Mouse (Mus musculus) C2C12 (cell line): ENCODE measurements around the gene Rfx1. TPM values are rescaled to one million over a fixed set of nuclear protein-coding genes. Genes with fewer than 3 reads are reported as not detected.
A peak's percentile ranks its signal among the peaks of the same experiment; 100 is the strongest.

Experiments
- H3K27me3 ChIP-seq: one replicate; pipeline ENCODE4 v1.6.1; 2011; ENCODE audit not compliant: control insufficient read depth, insufficient read depth, insufficient read length
- H3K36me3 ChIP-seq: one replicate; pipeline ENCODE4 v1.6.1; 2011; ENCODE audit not compliant: control insufficient read depth, insufficient read depth
- H3K4me3 ChIP-seq: one replicate; pipeline ENCODE4 v1.5.1; 2011; ENCODE audit warnings: mild to moderate bottlenecking, control low read depth; ENCODE audit not compliant: poor library complexity, insufficient read depth, severe bottlenecking
- H3K79me2 ChIP-seq: one replicate; pipeline ENCODE4 v1.6.1; 2011; ENCODE audit not compliant: control insufficient read depth, insufficient read depth
- H3K79me3 ChIP-seq: one replicate; pipeline ENCODE4 v1.6.1; 2011; ENCODE audit warnings: low read depth, control low read depth
- H3ac ChIP-seq: one replicate; pipeline ENCODE3; 2011; ENCODE audit warnings: low read depth; ENCODE audit not compliant: control insufficient read depth, insufficient read length
- CEBPB ChIP-seq: IDR thresholded peaks from one replicate; pipeline ENCODE4 v1.6.1; 2011; ENCODE audit warnings: low read depth, mild to moderate bottlenecking, control low read depth, moderate library complexity
- CTCF ChIP-seq: IDR thresholded peaks from one replicate; pipeline ENCODE4 v1.5.1; 2011; ENCODE audit not compliant: control insufficient read depth, insufficient read depth, insufficient read length
- FOSL1 ChIP-seq: IDR thresholded peaks from one replicate; pipeline ENCODE4 v1.8.0; 2011; ENCODE audit warnings: mild to moderate bottlenecking, low read length; ENCODE audit not compliant: poor library complexity, insufficient read depth, severe bottlenecking
- MAX ChIP-seq: IDR thresholded peaks from one replicate; pipeline ENCODE4 v1.6.1; 2011; ENCODE audit warnings: mild to moderate bottlenecking, control low read depth
- MYOD1 ChIP-seq: IDR thresholded peaks from one replicate; pipeline ENCODE4 v1.6.1; 2011; ENCODE audit warnings: low read depth; ENCODE audit not compliant: control insufficient read depth, insufficient read length
- MYOG ChIP-seq: IDR thresholded peaks from one replicate; pipeline ENCODE4 v1.6.1; 2011; ENCODE audit not compliant: control insufficient read depth, insufficient read length; ENCODE audit errors: extremely low read depth
- USF1 ChIP-seq: IDR thresholded peaks from one replicate; pipeline ENCODE4 v1.6.1; 2011; ENCODE audit warnings: low read depth, mild to moderate bottlenecking, control low read depth, moderate library complexity
- polyA plus RNA-seq: library from polyadenylated mRNA; unstranded; fragments of >200 nt; fragmentation: generic; extraction: Trizol; gene quantifications from one replicate; pipeline ENCODE4 v1.2.1, GENCODE M21; 2012; ENCODE audit warnings: missing spikeins

Rfx1 gene
- polyA plus RNA-seq, 1 experiment: 9.8 TPM

- Histone ChIP-seq H3K79me2 (no peaks in the 10 kb centered on the region), H3K36me3 (no peaks in the 10 kb centered on the region), H3K27me3 (no peaks in the 10 kb centered on the region), H3ac (no peak overlapping the region), H3K4me3 (no peak overlapping the region), H3K79me3 (no peaks in the 10 kb centered on the region)
- TF ChIP-seq MAX: no peak
- peak; percentile 1 for TF ChIP-seq MYOD1
These were observed 18.5 kb upstream of the Rfx1 start for GRCm38 (mm10) chr8:84048171-84048570.

GRCm38 (mm10) chr8:84052746-84053145, 13.9 kb upstream of the Rfx1 start:
- no peak for TF ChIP-seq USF1
- TF ChIP-seq MYOG: no peak
- TF ChIP-seq MYOD1: no peak
- no peak for TF ChIP-seq FOSL1
- TF ChIP-seq CTCF: no peak
- no peak for TF ChIP-seq CEBPB
- no peak for TF ChIP-seq MAX
- Histone ChIP-seq H3K79me2 (no peaks in the 10 kb centered on the region), H3K79me3 (no peaks in the 10 kb centered on the region), H3K36me3 (no peaks in the 10 kb centered on the region), H3K4me3 (no peak overlapping the region), H3ac (no peak overlapping the region), H3K27me3 (no peaks in the 10 kb centered on the region)

DNA sequence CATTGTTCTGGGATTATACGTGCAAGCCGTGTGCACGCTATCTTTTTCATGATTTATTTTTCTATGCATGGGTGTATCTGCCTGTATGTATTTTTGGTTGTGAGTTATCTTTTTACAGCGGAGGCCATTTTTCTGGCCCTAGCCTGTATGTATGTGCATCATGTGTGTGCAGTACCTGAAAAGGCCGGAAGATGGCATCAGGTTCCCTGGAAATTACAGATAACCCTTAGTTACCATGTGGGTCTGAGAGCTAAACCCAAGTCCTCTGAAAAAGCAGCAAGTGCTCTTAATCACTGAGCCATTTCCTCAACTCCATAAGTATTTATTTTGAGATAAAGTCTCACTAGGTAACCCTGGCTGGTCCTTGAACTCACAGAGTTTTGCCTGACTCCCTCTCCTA, 13.4 kb upstream of the Rfx1 start:
- no peaks in the 10 kb centered on the region for H3K79me2 ChIP-seq
- H3K27me3 ChIP-seq: no peaks in the 10 kb centered on the region
- no peaks in the 10 kb centered on the region for H3K36me3 ChIP-seq
- H3K79me3 ChIP-seq: no peaks in the 10 kb centered on the region
- no peak overlapping the region for H3K4me3 ChIP-seq
- TF ChIP-seq CTCF (no peak), MYOG (no peak), CEBPB (no peak), FOSL1 (no peak), MYOD1 (no peak)
- no peak overlapping the region for H3ac ChIP-seq

GRCm38 (mm10) chr8:84057827-84058226, 8.8 kb upstream of the Rfx1 start:
- Histone ChIP-seq H3K4me3 (no peak overlapping the region), H3K36me3 (no peaks in the 10 kb centered on the region), H3K79me2 (no peaks in the 10 kb centered on the region), H3K79me3 (no peaks in the 10 kb centered on the region), H3K27me3 (no peaks in the 10 kb centered on the region), H3ac (no peak overlapping the region)
- no peak for TF ChIP-seq MYOD1
- TF ChIP-seq USF1: no peak
- no peak for TF ChIP-seq CEBPB
- TF ChIP-seq MYOG: no peak
- no peak for TF ChIP-seq MAX
- TF ChIP-seq CTCF: no peak
- no peak for TF ChIP-seq FOSL1

DNA sequence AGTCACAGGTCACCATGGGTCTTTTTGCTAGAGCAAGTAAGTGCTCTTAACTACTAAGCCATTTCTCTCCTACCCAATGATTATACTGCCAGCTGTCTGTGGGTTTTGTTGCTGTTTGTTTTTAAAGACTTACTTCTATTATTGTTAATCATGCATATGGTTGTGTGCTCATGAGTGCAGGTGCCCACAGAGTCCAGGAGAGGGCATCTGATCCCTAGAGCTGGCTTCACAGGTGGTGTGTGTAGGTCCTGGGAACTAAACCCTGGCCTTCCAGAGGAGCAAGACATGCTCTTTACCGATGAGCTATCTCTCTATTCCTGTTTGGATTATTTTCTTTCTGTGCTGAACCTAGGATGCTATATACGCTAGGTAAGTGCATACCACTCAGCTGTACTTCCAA, 7.4 kb upstream of the Rfx1 start:
- Histone ChIP-seq H3K27me3 (no peaks in the 10 kb centered on the region), H3K79me3 (no peaks in the 10 kb centered on the region), H3K79me2 (no peaks in the 10 kb centered on the region), H3ac (no peak overlapping the region), H3K4me3 (no peak overlapping the region), H3K36me3 (no peaks in the 10 kb centered on the region)
- TF ChIP-seq MYOD1 (no peak), CEBPB (no peak), FOSL1 (no peak), CTCF (no peak), MAX (no peak), USF1 (no peak), MYOG (no peak)

DNA sequence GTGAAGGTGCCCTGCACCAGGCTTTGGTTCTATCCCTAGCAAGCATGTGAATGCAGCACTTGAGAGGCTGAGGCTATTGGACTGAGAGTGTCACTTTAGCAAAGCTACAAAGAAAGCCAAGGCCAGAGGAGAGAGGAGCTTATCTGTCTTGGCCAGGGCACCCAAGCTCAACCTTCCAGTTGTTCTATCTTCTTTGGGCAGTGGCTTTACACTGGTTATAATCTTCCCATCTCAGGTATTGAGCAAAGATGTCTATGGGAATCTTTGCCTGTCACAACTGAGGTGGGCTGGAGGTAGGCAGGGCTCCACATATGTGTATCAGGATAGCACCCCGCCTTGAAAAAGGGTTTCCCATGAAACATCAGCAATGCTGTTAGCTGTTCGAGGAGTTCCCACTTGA, 6.4 kb upstream of the Rfx1 start:
- no peaks in the 10 kb centered on the region for H3K27me3 ChIP-seq

More for the DNA sequence above, 6.4 kb upstream of the Rfx1 start:
- Histone ChIP-seq H3K36me3 (no peaks in the 10 kb centered on the region), H3K79me3 (no peaks in the 10 kb centered on the region), H3K79me2 (no peaks in the 10 kb centered on the region), H3K4me3 (no peak overlapping the region), H3ac (no peak overlapping the region)
- TF ChIP-seq MYOG (no peak), MYOD1 (no peak), CEBPB (no peak), MAX (no peak), CTCF (no peak), USF1 (no peak), FOSL1 (no peak)
